Mouse (Mus musculus): ENCODE measurements around the gene Agpat2.

The Agpat2 gene

DNA sequence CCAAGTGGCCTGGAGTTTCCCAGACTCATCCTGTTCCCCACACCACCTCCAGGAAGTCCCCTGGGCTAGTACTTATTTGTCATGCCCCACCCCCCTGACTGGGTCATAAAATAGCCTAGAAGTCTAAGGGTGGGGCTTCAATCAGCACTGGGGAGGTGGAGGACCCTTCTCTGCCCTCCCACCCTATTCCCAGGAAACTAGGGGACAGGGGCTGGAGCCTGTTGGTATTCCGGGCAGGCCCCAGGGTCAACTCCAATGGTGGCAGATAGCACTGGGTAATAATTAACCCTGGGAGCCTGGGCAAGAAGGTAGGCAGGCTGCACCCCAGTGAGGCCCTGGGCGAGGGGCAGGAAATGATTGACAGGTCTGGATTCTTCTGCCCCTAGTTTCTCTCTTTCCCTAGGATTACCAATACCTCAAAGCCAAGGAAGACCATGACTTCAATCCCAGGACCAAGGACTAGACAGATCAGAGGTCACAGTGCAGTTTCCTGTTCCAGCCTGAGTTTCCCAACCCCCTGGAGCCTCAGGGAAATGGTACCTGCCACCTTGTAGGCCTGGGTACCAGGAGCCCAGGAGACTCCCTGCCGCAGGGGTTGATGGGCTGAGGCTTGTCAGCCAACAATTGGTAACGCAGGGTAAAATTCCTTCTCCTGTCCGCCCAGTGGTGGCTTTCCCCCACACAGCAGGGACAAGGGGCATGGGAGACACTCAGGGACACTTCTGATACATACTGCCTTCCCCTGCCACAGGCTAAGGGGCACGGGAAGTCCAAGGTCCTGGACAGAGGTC lies 9.1 kb downstream of the Agpat2 start:
- no peak for DNase-seq

- no peak for DNase-seq
These were observed 9.7 kb downstream of the Agpat2 start for GRCm38 (mm10) chr2:26594461-26594933.

DNA sequence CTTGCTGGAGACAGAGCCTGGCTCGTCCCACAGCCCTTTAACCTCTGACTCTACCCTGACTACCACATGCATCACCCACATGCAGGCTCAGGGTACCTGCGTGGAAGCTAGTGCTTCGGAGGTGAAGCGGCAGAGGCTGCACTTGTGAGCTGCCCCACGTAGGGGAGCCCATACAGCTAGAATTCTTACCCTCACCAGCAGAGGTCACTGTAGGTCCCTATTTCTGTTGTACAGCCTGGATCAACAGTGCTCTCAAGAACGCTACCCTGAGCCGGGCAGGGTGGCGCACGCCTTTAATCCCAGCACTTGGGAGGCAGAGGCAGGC lies 10.2 kb downstream of the Agpat2 start:
- DNase-seq: peak; percentile 35

DNA sequence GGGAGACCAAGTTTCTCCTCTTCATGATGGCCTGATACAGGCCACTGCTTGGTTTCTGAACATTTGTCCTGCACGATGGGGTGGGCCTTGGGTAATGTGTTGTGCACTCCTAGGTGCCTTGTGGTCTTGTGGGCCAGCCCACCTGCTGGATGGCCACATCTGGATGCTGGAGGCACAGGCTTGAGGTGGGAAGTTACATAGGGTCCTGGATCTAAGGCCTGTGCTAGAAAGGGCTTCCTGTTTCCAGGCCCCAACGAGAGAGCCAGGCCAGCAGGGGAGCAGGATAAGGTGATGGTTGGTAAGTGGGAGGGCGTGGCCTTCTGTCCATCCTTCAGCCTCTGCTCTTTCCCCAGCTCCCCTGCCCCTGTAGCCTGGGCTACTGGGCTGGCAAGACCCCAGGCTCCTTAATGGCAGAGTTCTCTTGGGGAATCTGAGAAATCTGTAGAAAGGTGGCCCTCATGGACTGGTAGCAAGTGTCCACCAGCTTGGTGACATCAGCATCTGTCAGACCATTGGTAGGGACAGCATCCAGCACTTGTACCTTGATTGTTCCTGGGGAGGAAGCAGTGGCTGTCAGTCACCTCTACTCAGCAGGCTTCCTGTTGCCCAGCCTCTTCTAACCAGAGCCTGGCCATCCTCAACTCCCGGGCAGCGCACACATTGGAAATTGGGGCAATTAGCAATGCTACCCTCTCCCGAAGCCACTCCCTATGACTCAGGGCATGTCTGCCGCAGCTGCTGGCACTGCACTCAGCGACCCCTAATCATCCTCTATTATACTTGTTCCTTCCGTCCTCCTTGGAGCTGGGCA lies 10.8 kb downstream of the Agpat2 start:
- no peak for DNase-seq

DNA sequence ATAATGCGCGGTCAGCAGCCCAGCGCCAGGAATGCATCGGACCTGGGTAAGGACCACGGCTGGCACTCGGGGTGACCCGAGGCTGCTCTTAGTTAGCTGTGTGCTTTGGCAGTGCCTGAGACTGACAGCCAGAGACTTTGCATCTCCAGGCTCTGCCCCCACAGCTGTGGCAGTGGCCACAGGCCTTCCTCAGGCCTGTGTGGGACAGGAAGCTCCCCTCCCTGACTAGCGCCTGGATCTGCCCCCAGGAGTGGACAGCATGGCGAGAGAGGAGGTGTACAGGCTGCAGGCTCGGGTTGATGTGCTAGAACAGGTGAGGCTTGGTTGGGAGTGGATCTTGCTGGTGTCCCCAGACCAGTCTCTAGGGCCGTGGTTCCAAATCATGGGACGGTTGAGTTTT lies 12.8 kb downstream of the Agpat2 start:
- DNase-seq: no peak

DNA sequence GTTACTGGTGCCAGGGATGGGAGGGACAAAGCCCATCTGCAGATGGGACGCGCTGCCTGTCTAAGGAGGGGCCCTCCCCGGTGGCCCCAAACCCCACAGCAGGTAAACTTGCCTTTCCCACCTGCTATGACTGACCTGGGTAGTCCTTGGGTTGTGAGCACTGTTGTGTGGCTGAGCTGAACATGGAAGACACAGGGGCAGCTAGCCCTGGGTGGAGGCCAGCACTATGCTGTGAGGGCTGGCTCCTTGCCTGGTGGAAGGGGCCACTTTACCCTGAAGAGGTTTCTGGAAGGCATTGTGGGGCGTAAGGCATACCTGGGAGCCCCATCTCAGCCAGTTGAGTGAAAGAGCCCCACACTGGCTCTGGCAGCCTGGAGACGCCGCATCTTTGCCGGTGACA lies 13.3 kb downstream of the Agpat2 start:
- DNase-seq: no peak

DNA sequence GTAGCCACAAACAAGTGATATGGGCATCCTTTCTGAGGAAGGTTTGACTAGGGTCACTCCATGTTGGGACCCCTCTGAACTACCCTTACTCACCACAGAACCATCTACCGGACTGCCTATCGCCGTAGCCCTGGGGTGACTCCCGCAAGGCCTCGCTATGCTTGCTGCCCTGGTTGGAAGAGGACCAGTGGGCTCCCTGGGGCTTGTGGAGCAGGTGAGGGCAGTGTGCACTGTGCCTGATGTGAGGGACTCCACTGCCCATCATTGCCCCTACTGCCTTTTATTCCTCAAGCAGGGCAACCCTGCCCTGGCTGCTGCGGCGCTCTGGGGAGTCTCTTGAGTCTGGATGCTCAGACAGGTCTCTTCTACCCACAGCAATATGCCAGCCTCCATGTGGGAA lies 13.9 kb downstream of the Agpat2 start:
- no peak for DNase-seq

- DNase-seq: no peak
These were observed 14.9 kb downstream of the Agpat2 start for GRCm38 (mm10) chr2:26589284-26589683.

DNA sequence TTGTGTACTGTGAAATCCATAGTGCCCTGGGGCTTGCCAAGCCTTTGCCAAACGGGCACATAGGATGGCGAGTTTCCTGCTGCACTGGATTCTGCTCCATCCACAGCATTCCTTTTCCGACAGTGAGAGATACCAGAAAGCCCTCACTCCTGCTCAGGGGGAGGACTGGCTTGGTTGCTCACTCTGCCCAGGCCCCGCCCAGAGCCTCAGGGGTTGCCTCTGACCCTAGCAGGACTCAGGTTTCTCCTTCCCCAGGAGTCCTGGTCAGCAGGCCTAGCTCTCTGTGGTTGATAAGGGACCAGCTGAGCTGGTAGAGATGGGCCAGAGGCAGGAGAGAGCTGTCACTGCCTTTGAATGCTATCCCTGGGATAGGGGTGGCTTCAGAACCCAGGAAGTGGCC lies 15.6 kb downstream of the Agpat2 start:
- DNase-seq: no peak

DNA sequence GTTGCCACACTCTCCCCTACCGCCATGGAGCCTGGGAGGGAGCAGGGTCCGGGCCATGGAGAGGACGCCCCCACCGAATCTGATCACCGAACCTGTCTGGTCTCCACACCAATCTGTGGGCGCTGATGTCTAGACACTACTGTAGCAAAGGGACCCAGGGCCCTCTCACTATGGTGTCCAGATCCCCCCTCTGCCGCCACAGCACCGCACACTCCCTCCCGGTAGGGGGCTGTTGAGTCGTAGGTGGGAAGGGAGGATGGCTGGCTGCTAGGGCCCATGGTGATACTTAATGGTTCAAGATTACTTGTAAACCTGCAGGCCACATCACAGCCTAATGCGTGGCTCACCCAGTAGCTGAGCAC lies 17.2 kb downstream of the Agpat2 start:
- DNase-seq: no peak

DNA sequence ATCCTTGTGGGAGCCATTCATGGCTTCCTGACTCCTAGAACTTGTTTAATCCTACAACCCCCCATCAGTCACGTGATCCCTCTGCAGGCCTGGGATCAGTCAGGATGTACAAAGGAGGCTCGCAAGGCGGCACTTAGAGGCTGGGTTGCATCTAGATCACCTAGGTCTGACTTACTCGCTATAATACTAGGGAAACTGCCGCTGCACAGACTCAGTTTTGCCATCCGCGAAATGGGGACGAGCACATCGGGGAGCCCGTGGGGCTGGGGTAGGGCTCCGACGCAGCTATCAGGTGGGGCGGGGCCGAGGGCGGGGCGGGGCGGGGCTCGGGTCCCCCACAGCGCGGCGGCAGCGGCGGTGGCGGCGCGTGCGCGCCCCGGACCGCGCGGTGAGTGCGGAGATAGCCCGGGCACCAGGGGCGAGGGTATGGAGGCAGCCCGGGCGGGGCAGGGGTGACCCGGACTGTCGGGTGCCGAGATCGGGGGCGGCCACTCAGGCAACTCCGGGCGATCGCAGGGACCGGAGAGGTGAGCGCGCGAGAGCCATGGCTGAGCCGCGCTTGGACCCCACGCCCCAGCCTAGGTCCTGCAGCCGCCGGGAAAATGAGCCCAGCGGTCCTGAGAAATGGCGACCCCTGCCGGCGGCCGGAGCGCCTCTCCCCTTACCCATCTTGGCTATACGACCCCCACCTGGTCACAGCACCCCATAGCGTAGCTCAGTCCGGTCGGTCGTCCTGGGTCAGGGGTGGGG lies 17.7 kb downstream of the Agpat2 start, which contains the start of gene Gm20532:
TSS of gene Gm20532 (plus strand) at position 346 of the 750 bp plus-strand sequence.
- peak; percentile 60 for DNase-seq

DNA sequence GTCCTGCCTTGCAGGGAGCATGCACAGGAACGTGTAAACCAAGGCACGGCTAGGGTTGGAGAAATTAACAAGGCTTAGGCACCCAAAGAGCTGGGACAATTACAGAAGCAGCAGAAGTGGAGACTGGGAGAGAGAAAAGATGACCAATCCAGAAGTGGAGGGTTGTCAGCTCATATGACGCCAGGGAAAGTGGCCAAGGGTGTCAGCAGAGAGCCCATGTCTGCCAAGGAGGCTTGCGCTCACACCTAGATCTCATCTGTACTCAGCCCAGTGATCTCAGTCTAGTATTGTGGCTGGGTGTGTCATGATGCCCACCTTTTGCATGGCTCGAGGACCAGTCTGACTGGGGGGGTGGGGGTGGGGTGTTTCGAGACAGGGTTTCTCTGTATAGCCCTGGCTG lies 18.5 kb downstream of the Agpat2 start:
- DNase-seq: no peak

DNA sequence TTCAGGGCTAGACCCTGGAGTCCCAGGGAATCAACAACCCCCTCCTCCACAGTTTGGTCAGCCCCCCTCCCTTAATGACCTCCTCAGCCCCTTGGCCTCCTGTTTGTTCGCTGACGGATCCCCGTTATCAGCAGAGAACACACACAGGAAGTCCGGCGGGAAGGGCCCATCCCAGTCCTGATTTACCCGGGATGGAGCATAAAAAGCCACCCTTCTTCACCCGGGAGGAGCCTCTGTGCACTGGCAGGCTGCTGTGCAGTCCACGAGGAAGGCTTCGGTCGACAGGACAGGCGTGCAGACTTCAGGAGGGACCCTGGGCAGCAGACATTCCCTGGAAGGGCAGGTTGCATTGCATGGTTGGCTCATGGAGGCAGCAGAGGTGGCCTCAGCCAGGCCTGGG lies 20.6 kb downstream of the Agpat2 start:
- no peak for DNase-seq

DNA sequence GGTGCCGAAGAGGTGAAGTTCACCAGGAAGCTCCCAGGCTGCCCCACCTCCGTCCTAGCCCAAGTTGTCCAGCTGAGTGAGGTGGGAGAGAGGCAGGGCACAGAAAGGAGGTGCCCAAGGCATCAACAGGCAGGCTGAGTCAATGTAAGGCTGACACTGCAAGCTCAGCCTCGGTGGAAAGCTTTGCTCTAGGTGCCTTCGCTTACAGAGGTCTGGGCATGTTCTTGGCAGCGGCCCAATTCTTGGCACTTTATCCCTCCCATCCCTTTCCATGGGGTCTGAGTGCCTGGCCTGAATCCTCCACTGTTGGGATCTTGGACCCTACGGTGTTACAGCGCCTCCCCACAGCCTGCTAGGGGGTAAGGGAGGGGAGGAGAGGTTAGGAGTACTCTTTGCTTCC lies 21.5 kb downstream of the Agpat2 start:
- no peak for DNase-seq

DNA sequence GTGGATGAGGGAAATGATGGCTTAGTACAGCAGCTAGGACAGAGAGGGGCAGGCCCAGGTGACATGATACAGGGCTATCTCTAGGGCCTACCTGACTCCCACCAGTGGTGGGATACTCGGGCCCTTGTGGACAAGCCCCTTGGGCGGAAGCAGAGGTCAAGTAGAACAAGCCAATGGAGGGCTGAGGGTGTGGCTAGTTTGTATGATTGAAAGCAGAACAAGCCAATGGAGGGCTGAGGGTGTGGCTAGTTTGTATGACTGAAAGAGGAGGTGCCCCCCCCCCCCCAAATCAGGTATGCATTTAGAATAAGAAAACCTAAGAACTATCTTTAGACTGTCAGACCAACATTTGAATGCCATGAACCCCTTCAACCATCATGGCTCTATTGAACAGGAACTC lies 22.0 kb downstream of the Agpat2 start:
- DNase-seq: no peak

DNA sequence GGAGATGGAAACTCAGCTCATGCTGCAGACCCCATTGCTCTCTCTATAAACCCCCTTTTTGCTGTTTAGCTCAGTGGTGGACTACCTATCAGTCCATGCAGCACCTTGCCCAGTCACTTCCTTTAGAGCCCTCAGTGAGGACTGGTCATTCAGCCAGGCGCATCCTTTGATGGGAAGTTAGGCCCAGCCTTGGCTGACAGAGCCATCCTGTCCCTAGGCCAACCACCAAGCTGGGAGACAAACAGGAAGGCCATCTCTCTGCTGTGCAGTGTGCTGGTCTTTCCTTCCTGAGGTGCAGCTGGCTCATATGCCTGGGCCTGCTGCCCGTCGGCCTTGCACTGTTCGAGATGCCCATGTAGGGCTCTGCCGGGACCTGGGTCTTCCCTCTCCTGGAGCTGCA lies 23.5 kb downstream of the Agpat2 start:
- DNase-seq: no peak

GRCm38 (mm10) chr2:26579714-26580113 lies 24.5 kb downstream of the Agpat2 start, which contains the start of gene Egfl7:
TSS of gene Egfl7 (plus strand) at chr2:26580014.
- DNase-seq: no peak

DNA sequence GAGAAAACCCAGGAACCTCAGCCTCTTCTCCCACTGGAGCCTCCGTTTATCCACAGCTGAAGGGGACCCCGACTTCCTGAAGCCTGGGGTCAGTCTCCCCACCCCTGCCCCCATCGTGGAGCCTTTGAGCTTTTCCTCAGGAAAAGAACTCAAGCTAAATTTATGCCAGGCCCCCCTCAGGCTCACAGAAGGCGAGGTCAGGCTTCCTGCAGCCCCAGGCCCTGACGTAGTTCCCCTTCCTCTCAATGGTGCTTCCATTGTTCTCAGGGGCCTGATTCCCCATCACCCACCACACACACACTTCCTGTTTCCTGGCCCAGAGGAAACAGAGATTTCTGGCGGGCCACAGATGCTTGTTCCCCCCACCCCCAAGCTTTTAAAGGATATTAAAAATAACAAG lies 25.8 kb downstream of the Agpat2 start:
- no peak for DNase-seq

DNA sequence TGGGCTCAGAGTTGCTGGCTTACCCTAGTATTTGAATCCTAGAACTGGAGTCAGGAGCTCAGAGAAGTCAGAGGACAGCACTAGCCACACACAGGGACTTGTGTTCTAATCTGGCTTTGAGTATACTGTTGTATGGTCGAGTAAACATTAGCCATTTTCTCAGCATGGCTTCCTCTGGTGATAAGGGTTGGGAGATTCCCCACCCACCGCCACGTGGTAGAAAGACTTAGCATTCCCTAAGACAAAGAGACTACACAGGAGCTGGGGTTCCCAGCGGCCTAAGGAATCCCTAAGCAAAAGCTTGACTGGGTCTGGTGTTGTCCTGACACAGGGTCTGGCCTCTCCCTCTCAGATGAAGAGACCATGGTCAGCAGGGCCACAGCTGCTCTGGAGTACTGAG lies 27.8 kb downstream of the Agpat2 start:
- no peak for DNase-seq

GRCm38 (mm10) chr2:26575865-26576264 lies 28.4 kb downstream of the Agpat2 start:
- DNase-seq: no peak

DNA sequence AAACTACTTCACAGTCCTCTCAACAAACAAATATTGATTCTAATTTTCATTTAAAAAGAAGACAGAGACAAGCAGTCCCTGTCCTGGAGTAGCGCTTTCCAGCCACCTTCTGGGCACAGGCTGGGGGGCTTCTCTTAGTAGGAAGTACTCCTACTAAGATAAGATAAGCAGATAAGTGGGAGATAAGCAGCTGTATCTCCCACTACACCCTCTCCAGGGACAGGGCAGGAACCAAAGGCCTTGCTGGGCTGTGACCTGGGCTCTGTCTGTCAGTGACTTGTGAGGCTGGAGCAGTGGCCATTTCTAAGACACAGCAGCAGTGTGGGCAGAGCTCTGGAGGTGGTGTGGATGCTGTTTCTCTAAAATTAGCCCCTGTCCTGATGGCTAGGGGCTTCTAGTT lies 28.8 kb downstream of the Agpat2 start:
- no peak for DNase-seq

GRCm38 (mm10) chr2:26574862-26575261 lies 29.4 kb downstream of the Agpat2 start:
- DNase-seq: no peak

DNA sequence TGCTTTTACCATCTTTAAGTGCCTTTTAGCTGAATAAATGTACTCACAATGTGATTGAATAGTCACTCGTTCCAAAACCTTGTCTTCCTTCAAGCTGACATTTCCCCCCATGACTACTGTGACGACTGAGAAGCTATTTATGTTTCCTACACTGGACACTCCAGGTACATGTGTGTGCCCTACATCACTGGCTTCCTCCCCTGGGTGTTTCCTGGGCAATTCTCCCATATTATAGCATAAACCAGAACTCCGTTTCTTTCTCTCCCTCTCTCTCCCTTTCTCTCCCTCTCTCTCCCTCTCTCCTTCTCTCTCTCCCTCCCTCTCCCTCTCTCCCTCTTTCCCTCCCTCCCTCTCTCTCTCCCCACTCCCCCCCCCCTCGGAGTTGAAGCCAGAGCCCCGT lies 30.4 kb downstream of the Agpat2 start:
- no peak for DNase-seq

GRCm38 (mm10) chr2:26573396-26573795 lies 30.8 kb downstream of the Agpat2 start:
- DNase-seq: no peak
